Mouse (Mus musculus) gastrocnemius, adult 8-10 months (tissue): ENCODE data around the gene Insc. TPM values are rescaled to one million over a fixed set of nuclear protein-coding genes. Genes with fewer than 3 reads are reported as not detected.
A peak's percentile ranks its signal among the peaks of the same experiment; 100 is the strongest.

Experiments
- DNase-seq, 2 experiments: peaks; one replicate each; pipeline ENCODE4 v3.0.0; 2022; ENCODE audit warnings: low spot score in 2 of 2
- total RNA-seq, 4 experiments: library from RNA; stranded (reverse); gene quantifications; 2 replicates each; pipeline ENCODE4 v1.2.4; 2022

Gene Insc
- total RNA-seq, 4 experiments from 2014 or later = 0.24 to 1.1 (median 0.59) TPM

- DNase-seq = no peak
Measured at GRCm38 (mm10) chr7:114822736-114823135, 79.2 kb downstream of the Insc start.

- DNase-seq = no peak
Measured at GRCm38 (mm10) chr7:114827360-114827759, 83.9 kb downstream of the Insc start.

- no peak for DNase-seq
Measured at GRCm38 (mm10) chr7:114832257-114832940, 88.9 kb downstream of the Insc start.

- no peak for DNase-seq
Measured at GRCm38 (mm10) chr7:114834504-114834903, 91.0 kb downstream of the Insc start.

GRCm38 (mm10) chr7:114837268-114837667 is 93.8 kb downstream of the Insc start:
- no peak for DNase-seq

GRCm38 (mm10) chr7:114840029-114840745 is 96.7 kb downstream of the Insc start:
- no peak for DNase-seq

GRCm38 (mm10) chr7:114842644-114843211 is 99.2 kb downstream of the Insc start:
- DNase-seq = no peak

GRCm38 (mm10) chr7:114847179-114847578 is 103.7 kb downstream of the Insc start:
- no peak for DNase-seq

GRCm38 (mm10) chr7:114852387-114852786 is 108.9 kb downstream of the Insc start:
- DNase-seq = no peak

- no peak for DNase-seq
Measured at GRCm38 (mm10) chr7:114854169-114854568, 110.7 kb downstream of the Insc start.

GRCm38 (mm10) chr7:114860858-114861523 is 117.5 kb downstream of the Insc start:
- DNase-seq = no peak

- no peak for DNase-seq
Measured at GRCm38 (mm10) chr7:114873315-114874012, 130.0 kb downstream of the Insc start.

GRCm38 (mm10) chr7:114874032-114874441 is 130.5 kb downstream of the Insc start:
- peak; percentile 9 to 49 for DNase-seq

GRCm38 (mm10) chr7:114874579-114874978 is 131.1 kb downstream of the Insc start:
- DNase-seq = no peak

GRCm38 (mm10) chr7:114883602-114884001 is 140.1 kb downstream of the Insc start:
- no peak for DNase-seq

- no peak for DNase-seq
Measured at GRCm38 (mm10) chr7:114886933-114887332, 143.4 kb downstream of the Insc start.

GRCm38 (mm10) chr7:114890215-114890614 is 146.7 kb downstream of the Insc start:
- DNase-seq = no peak

GRCm38 (mm10) chr7:114892618-114893257 is 149.2 kb downstream of the Insc start:
- no peak for DNase-seq

- no peak for DNase-seq
Measured at GRCm38 (mm10) chr7:114893889-114894288, 150.4 kb downstream of the Insc start.

GRCm38 (mm10) chr7:114896966-114897697 is 153.6 kb downstream of the Insc start:
- no peak for DNase-seq
